8 mouse cellular contexts compared by ENCODE assay signal in genomic region chr12:80437051-80437675, GRCm38 (mm10). TPM values are rescaled to one million over a fixed set of nuclear protein-coding genes. Genes with fewer than 3 reads are reported as not detected.
DNase-seq lines count a peak whose midpoint lies in the region; ATAC-seq and TF ChIP-seq lines count a peak whose summit lies in the region.

No protein-coding gene starts in this region.

- H3K36me3 ChIP-seq in liver, adult 2 months (ENCODE audit: control insufficient read depth, insufficient read depth, low read length) = no peaks in the 10 kb centered on the region
- H3K36me3 ChIP-seq in intestine, embryonic 16.5 days (ENCODE audit: control insufficient read depth, insufficient read depth, low read length) = no peaks in the 10 kb centered on the region
- H3K36me3 ChIP-seq in neural tube, embryonic 12.5 days = no peaks in the 10 kb centered on the region

- peak; percentile 80 for DNase-seq in liver, adult 2 months (ENCODE audit: extremely low read depth, low read depth, low spot score)
- DNase-seq in liver = no peak
- DNase-seq in embryo, embryonic 11.5 days (ENCODE audit: low read depth, low spot score) = peak; percentile 5
- DNase-seq in right cerebral cortex, postnatal 36 days (ENCODE audit: low spot score in 2 of 2) = no peak
- DNase-seq in ovary, postnatal 10 days (ENCODE audit: low spot score) = no peak
- DNase-seq in urinary bladder, postnatal 10 days (ENCODE audit: low spot score) = no peak

- peak overlapping the region; percentile 81 for H3K4me2 ChIP-seq in intestine, embryonic 16.5 days (ENCODE audit: low read depth, low read length)
- peak overlapping the region; percentile 79 for H3K4me2 ChIP-seq in neural tube, embryonic 12.5 days (replicated peaks)

- ATAC-seq in intestine, embryonic 16.5 days = no peak
- no peak for ATAC-seq in neural tube, embryonic 12.5 days (ENCODE audit: low FRiP score, low read depth)

- no peaks in the 10 kb centered on the region for H3K9me3 ChIP-seq in intestine, embryonic 16.5 days (ENCODE audit: control insufficient read depth, low read length)
- no peaks in the 10 kb centered on the region for H3K9me3 ChIP-seq in neural tube, embryonic 12.5 days

- WGBS in liver, adult 2 months = 38% methylated on average over 4 of the region's 4 CpGs
- 40% methylated on average over 4 of the region's 4 CpGs for WGBS in intestine, embryonic 16.5 days
- WGBS in neural tube, embryonic 12.5 days = 29% methylated on average over 4 of the region's 4 CpGs

- peak overlapping the region; percentile 87 for H3K9ac ChIP-seq in liver, adult 2 months (ENCODE audit: low read depth, low read length)
- H3K9ac ChIP-seq in intestine, embryonic 16.5 days (ENCODE audit: low read depth, low read length) = peak overlapping the region; percentile 97
- peak overlapping the region; percentile 92; the same call in 1 of the 2 replicates for H3K9ac ChIP-seq in neural tube, embryonic 12.5 days

- no peak for TF ChIP-seq CTCF in liver, adult 2 months (IDR thresholded peaks at IDR 0.05; ENCODE audit: low read depth, low read length)

- H3K79me2 ChIP-seq in liver, adult 2 months (ENCODE audit: control insufficient read depth, insufficient read depth, low read length) = peaks cover 13% of the 10 kb centered on the region; the same call in 1 of the 2 replicates

- TF ChIP-seq POLR2A in liver, adult 2 months (IDR thresholded peaks at IDR 0.05; ENCODE audit: extremely low read depth, insufficient read depth, low read length) = no peak

- peak overlapping the region; percentile 91 for H3K27ac ChIP-seq in liver, adult 2 months (replicated peaks; ENCODE audit: insufficient read depth, low read depth, low read length)
- H3K27ac ChIP-seq in intestine, embryonic 16.5 days (ENCODE audit: low read length) = peak overlapping the region; percentile 98
- H3K27ac ChIP-seq in neural tube, embryonic 12.5 days = no peak overlapping the region

- H3K27me3 ChIP-seq in liver, adult 2 months (ENCODE audit: control insufficient read depth, insufficient read depth, low read length) = no peaks in the 10 kb centered on the region
- no peaks in the 10 kb centered on the region for H3K27me3 ChIP-seq in intestine, embryonic 16.5 days (replicated peaks; ENCODE audit: control insufficient read depth, insufficient read depth, low read length)
- no peaks in the 10 kb centered on the region for H3K27me3 ChIP-seq in neural tube, embryonic 12.5 days (replicated peaks)

- peaks cover 5% of the 10 kb centered on the region for H3K4me1 ChIP-seq in liver, adult 2 months (ENCODE audit: control insufficient read depth, insufficient read depth, low read length)
- peaks cover 19% of the 10 kb centered on the region for H3K4me1 ChIP-seq in intestine, embryonic 16.5 days (ENCODE audit: control insufficient read depth, insufficient read depth, low read length)
- H3K4me1 ChIP-seq in neural tube, embryonic 12.5 days = peaks cover 9% of the 10 kb centered on the region

- H3K4me3 ChIP-seq in liver, adult 2 months (ENCODE audit: insufficient read depth, low read depth, low read length) = peak overlapping the region; percentile 92
- peak overlapping the region; percentile 83 for H3K4me3 ChIP-seq in intestine, embryonic 16.5 days (ENCODE audit: low read length)
- peak overlapping the region; percentile 89 for H3K4me3 ChIP-seq in neural tube, embryonic 12.5 days

RNA-seq across cellular contexts. Expression of gene Dcaf5, which starts 0.8 kb away (rescaled TPM):
- total RNA-seq in liver, adult 2 months (2014; rRNA removed) = 7.7 and 8.1 TPM in 2 replicates
- 17.8 and 19.1 TPM in 2 replicates for polyA plus RNA-seq in liver, adult 2 months (2012; rRNA removed)
- polyA plus RNA-seq in intestine, embryonic 16.5 days (2015; fragmentation: Nextera tagmentation; extraction: Ambion mirVana) = 7.9 and 9.3 TPM in 2 replicates
- 23.0 and 23.7 TPM in 2 replicates for polyA plus RNA-seq in neural tube, embryonic 12.5 days (2016; fragmentation: Nextera tagmentation; extraction: Ambion mirVana)

RNA-seq across cellular contexts. Expression of gene Exd2, which starts 25.7 kb away (rescaled TPM):
- 8.0 and 9.8 TPM in 2 replicates for total RNA-seq in liver, adult 2 months (2014; rRNA removed)
- 4.6 and 4.9 TPM in 2 replicates for polyA plus RNA-seq in liver, adult 2 months (2012; rRNA removed)
- 21.0 and 21.2 TPM in 2 replicates for polyA plus RNA-seq in intestine, embryonic 16.5 days (2015; fragmentation: Nextera tagmentation; extraction: Ambion mirVana)
- polyA plus RNA-seq in neural tube, embryonic 12.5 days (2016; fragmentation: Nextera tagmentation; extraction: Ambion mirVana) = 46.3 and 52.6 TPM in 2 replicates

Comparison
In these comparisons a context has a peak if more than half of its experiments do, and no peak if none do; other contexts are left out.
1. DNase-seq: peak in liver, adult 2 months (single experiment) and embryo, embryonic 11.5 days (single experiment); none in liver (single experiment), right cerebral cortex, postnatal 36 days (0 of 2), ovary, postnatal 10 days (single experiment) and urinary bladder, postnatal 10 days (single experiment).
2. Peak in every context shown above with its lines, with median percentiles within 50 percentile points of each other: H3K4me3 ChIP-seq and H3K9ac ChIP-seq.